In genomic region chr2:165286361-165287201, GRCm38 (mm10) we compare ENCODE assay signal across 8 mouse cellular contexts. TPM values are rescaled to one million over a fixed set of nuclear protein-coding genes. Genes with fewer than 3 reads are reported as not detected.
A peak's percentile ranks its signal among the peaks of the same experiment; 100 is the strongest.
DNase-seq lines count a peak whose midpoint lies in the region; ATAC-seq lines count a peak whose summit lies in the region.

No protein-coding gene starts in this region.

- peaks cover 48% of the 10 kb centered on the region for H3K4me1 ChIP-seq in embryonic facial prominence, embryonic 10.5 days
- H3K4me1 ChIP-seq in lung, embryonic 16.5 days (replicated peaks; ENCODE audit: control insufficient read depth, insufficient read depth, low read length): peaks cover 21% of the 10 kb centered on the region

- H3K27ac ChIP-seq in embryonic facial prominence, embryonic 10.5 days (replicated peaks): peak overlapping the region; percentile 89
- peak overlapping the region; percentile 86 for H3K27ac ChIP-seq in lung, embryonic 16.5 days (ENCODE audit: low read length)

- H3K9me3 ChIP-seq in embryonic facial prominence, embryonic 10.5 days: no peaks in the 10 kb centered on the region
- no peaks in the 10 kb centered on the region for H3K9me3 ChIP-seq in lung, embryonic 16.5 days (ENCODE audit: control insufficient read depth, low read length)

- ATAC-seq in cerebellum, adult (ENCODE audit: insufficient number of reproducible peaks, low FRiP score, low TSS enrichment): no peak
- no peak for ATAC-seq in lung, embryonic 16.5 days (ENCODE audit: low read depth)

- H3K36me3 ChIP-seq in embryonic facial prominence, embryonic 10.5 days (replicated peaks): peaks cover 42% of the 10 kb centered on the region
- peaks cover 18% of the 10 kb centered on the region for H3K36me3 ChIP-seq in lung, embryonic 16.5 days (ENCODE audit: control insufficient read depth, insufficient read depth, low read length)

- DNase-seq in cerebellum, adult 11-12 months: peak; percentile 55
- peak; percentile 74 for DNase-seq in 416B (ENCODE audit: low read depth)
- no peak for DNase-seq in embryonic facial prominence, embryonic 10.5 days (ENCODE audit: low spot score)
- peak; percentile 69 for DNase-seq in induced T-regulatory cell, adult 2 months (ENCODE audit: low read depth)
- DNase-seq in right cerebral cortex, adult 2 months (ENCODE audit: low spot score in 2 of 2): peak; percentile 54 to 63
- no peak for DNase-seq in testis, postnatal 10 days (ENCODE audit: low spot score)

- 69% methylated on average over 18 of the region's 18 CpGs for WGBS in embryonic facial prominence, embryonic 10.5 days
- WGBS in lung, embryonic 16.5 days: 57% methylated on average over 18 of the region's 18 CpGs

- H3K27me3 ChIP-seq in embryonic facial prominence, embryonic 10.5 days (replicated peaks; ENCODE audit: low read depth, poor library complexity, severe bottlenecking): no peaks in the 10 kb centered on the region
- H3K27me3 ChIP-seq in lung, embryonic 16.5 days (ENCODE audit: control insufficient read depth, insufficient read depth, low read depth, low read length): no peaks in the 10 kb centered on the region

- peak overlapping the region; percentile 87 for H3K9ac ChIP-seq in lung, embryonic 16.5 days (ENCODE audit: low read length)

- peak overlapping the region; percentile 94 for H3K4me3 ChIP-seq in embryonic facial prominence, embryonic 10.5 days
- peak overlapping the region; percentile 85 for H3K4me3 ChIP-seq in lung, embryonic 16.5 days (ENCODE audit: low read length)

- peak overlapping the region; percentile 97 for H3K4me2 ChIP-seq in lung, embryonic 16.5 days (ENCODE audit: low read depth, low read length)

RNA-seq across cellular contexts. Expression of gene Slc35c2, which starts 1.1 kb away (rescaled TPM):
- 59.2 and 64.6 TPM in 2 replicates for polyA plus RNA-seq in embryonic facial prominence, embryonic 10.5 days (2016; fragmentation: Nextera tagmentation; extraction: Ambion mirVana)
- polyA plus RNA-seq in lung, embryonic 16.5 days (2015; fragmentation: Nextera tagmentation; extraction: Ambion mirVana): 47.9 and 48.0 TPM in 2 replicates

RNA-seq across cellular contexts. Expression of gene Elmo2, which starts 39.7 kb away (rescaled TPM):
- 91.0 and 93.5 TPM in 2 replicates for polyA plus RNA-seq in embryonic facial prominence, embryonic 10.5 days (2016; fragmentation: Nextera tagmentation; extraction: Ambion mirVana)
- polyA plus RNA-seq in lung, embryonic 16.5 days (2015; fragmentation: Nextera tagmentation; extraction: Ambion mirVana): 76.6 and 82.8 TPM in 2 replicates

RNA-seq across cellular contexts. Expression of gene Cdh22, which starts 51.9 kb away (rescaled TPM):
- polyA plus RNA-seq in embryonic facial prominence, embryonic 10.5 days (2016; fragmentation: Nextera tagmentation; extraction: Ambion mirVana): 0.91 and 1.1 TPM in 2 replicates
- 0.67 and 0.88 TPM in 2 replicates for polyA plus RNA-seq in lung, embryonic 16.5 days (2015; fragmentation: Nextera tagmentation; extraction: Ambion mirVana)

Comparison
In these comparisons a context has a peak if more than half of its experiments do, and no peak if none do; other contexts are left out.
1. DNase-seq: peak in cerebellum, adult 11-12 months (single experiment), 416B (single experiment), induced T-regulatory cell, adult 2 months (single experiment) and right cerebral cortex, adult 2 months (2 of 2); none in embryonic facial prominence, embryonic 10.5 days (single experiment) and testis, postnatal 10 days (single experiment).